Mouse (Mus musculus) CD4-positive, CD25-positive, alpha-beta regulatory T cell, adult 2 months (primary cell): ENCODE results near the gene Gon4l.
A peak's percentile ranks its signal among the peaks of the same experiment; 100 is the strongest.

Experiments
- DNase-seq: peaks from one replicate; pipeline ENCODE4 v3.0.0-alpha.2; 2012; ENCODE audit warnings: low read depth, low spot score

Gene Gon4l

DNA sequence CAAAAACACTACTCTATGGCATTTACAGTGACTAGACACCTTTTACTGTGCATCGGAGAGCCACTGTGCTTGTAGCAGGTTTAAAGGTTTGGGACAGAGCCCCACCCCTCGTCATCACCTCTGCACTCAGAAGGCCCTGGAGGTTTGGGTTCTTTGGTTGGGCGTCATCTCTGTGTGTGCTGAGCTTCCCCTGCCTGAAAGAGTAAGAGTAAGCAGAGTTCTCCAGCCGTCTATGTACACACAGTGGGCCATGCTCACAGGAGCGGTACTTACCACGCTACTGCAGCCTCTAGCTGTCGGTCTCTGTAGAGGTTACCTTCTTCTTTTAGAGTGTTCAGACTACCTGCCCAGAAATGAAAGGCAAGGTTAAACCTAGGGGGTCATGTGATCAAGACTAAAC lies 77.6 kb downstream of the Gon4l start:
- DNase-seq: no peak

DNA sequence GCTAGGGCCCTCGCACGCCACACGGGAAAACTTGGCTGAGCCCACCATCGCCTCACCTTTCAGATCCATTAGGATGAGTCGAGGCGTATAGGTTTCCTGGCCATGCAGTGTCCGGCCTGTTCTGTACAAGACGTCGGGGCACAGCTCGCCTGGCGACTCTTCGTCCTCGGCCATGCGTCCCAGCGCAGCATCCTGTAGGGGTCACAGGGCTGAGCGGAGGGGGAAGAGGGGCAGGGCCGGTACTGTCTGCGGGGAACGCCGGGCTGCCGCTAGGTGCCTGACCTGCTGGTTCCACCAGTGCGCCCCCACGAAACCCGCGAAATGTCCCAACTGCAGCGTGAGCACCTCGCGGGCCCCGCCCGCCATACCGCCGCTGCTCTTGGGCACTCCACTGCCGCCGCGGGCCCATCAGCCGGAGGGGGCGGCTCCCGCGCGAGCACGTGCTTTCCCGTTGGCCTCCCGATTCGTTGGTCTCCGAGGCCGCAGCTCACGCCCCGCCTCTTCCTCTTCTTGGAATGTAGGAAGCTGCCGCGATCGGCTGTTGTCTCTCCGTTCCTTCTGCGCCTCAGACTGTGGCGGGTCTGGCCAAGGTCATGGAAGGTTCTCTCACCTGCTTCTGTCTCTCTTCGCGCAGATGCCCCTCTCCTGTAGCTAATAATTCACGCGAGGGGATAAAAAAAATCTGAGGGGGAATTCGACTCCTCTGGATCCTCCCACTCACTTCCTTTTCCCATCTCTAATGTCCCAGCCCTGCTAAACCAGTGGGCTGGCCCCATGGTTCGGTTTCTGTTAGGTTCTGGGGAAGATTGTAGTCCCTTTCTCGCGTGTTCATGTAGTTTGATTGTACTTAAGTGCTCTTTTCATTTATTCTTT lies 78.7 kb downstream of the Gon4l start, which contains the start of gene Msto1:
TSS of gene Msto1 (minus strand) at position 489 of the 873 bp plus-strand sequence.
- DNase-seq: peak; percentile 96

DNA sequence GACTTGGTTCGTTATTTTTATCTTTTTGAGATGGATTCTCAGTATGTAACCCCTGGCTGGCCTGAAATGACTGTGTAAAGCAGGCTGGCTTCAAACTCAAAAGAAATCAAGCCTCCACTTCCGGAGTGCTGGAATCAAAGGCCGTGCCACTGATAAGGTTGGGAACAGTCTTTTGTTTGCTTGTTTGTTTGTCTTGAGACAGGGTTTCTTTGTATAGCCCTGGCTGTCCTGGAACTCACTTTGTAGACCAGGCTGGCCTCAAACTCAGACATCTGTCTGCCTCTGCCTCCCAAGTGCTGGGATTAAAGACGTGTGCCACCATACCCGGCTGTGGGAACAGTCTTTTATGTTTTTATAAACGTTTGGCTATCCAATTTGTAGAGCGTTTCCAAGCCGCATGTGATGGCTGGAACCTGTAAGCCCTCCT lies 79.4 kb downstream of the Gon4l start:
- DNase-seq: no peak

DNA sequence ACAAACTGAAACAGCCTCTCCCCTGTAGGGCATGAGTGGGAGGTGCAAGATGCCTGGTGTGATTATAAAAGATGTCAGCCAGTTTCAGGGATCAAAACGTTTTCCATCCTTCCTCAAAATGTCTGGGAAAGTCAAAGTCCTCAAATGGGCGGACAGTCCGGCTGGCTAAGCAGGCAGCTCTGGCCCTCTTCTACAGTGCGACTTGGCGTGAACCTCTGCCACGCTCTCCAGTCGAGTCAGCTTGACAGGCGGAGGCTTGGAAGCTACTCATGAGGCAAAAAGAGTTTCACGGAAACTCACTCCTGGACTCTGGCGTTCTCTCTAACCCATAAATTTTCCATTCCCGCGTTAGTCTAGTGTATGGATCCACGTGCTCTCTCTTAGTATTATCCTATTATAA lies 84.0 kb downstream of the Gon4l start:
- no peak for DNase-seq

DNA sequence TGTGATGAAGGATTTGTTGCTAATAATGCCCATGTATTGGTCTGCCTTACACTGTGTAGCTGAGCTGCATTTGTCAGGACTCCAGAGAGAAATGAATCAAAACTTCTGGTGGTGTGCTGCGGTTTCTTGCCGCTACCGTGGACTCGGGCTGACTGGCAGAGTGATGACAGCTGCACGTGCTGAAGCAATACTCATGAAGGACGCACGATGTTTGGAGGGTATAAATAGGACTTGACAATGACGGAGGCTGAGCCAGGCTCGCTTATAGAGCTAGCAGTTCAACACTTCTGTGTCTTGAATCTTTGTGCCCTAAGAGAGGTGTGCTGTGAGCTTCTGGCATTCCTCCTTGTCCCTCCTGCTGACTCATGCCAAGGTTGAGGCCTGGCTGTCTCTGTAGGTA lies 86.4 kb downstream of the Gon4l start:
- no peak for DNase-seq

DNA sequence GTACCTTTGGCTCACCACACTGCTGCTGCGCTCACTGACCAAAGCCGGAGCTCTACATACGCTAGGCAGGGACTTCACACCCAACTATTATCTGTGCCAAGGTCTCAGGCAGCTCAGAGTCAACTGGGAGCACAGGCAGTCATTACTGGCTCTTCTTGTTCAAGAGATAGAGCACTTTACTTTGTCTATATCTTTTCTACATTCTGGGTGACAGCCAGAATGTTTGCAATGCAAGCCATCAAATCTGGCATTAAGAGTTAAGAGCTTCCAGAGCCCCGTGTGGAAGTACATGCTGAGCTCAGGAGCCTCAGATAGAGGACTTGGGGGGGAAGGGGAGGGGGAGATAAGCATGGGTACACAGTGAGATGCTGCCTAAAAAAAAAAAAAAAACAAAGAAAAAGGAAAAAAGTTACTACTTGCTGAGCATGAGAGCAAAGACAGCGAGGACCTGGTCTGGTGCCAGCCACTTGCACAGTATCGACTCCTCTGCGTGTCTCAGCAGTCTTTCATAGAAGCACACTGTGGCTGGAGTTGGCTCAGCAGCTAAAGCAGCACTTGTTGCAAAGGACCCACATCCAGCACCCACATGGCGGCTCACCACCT lies 89.1 kb downstream of the Gon4l start:
- no peak for DNase-seq

DNA sequence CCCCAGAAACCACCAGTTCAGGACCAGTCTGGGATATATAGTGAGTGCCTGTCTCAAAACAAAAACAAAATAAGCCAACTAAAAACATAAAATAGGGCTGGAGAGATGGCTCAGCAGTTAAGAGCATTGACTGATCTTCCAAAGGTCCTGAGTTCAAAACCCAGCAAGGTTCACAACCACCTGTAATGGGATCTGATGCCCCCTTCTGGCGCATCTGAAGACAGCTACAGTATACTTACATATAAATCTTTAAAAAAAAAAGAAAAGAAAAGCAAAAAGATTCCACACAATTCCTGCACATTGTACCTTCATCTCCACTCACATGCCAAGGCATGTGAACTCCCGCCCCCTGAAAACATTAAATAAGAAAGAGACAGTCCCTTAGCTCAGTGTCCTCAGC lies 90.6 kb downstream of the Gon4l start:
- peak; percentile 31 for DNase-seq

DNA sequence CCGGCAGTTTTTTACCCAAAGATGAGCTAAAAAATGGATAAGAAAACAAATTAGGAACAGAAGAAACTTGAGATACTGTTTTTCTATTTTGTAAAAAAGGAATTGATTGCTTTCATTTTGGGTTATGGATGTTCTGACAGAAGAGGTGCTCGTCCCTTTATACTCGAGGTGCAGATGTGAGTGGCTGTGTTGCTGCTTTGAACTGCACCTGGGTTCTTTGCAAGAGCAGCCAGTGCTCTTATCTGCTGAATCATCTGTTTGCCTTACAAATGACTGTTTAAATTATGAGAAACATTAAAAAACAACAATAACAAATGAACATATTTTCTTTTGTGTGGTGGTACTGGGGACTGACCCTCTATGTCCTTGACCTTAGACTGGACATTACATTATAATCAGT lies 94.5 kb downstream of the Gon4l start:
- no peak for DNase-seq

DNA sequence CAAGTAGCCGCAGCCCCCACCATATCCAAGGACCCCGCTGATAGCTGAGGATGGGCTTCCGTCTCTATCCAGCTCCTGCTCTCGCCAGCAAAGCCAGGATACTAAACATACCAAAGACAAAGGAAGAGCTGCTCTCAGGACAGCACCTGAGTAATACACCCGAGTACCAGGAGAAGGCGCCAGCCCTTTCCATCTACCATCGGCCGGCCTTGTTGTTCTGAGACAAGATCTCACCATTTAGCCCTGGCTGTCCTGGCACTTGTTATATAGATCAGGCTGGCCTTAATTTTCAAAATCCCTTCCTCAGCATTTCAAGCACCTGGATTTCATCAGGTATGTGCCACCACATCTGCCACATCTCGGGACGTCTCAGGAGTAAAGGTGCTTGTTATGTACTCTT lies 104.0 kb downstream of the Gon4l start:
- no peak for DNase-seq

DNA sequence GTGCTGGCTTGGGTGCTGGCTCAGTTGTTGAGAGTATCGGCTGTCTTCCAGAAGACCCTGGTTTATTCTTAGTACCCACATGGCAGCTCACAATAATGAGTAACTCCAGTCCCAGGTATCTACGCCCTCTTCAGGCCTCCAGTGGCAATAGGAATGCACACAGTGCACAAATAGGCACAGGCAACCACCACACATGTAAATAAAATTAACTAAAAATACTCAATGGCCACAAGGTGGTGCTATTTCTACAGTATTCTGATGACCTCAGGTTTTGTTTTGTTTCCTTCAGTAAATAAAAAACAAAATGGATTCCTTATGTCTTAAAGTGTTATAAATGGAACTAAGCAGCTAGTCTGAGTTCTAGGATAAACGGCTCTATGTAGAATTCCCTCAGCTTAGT lies 104.7 kb downstream of the Gon4l start:
- peak; percentile 77 for DNase-seq

DNA sequence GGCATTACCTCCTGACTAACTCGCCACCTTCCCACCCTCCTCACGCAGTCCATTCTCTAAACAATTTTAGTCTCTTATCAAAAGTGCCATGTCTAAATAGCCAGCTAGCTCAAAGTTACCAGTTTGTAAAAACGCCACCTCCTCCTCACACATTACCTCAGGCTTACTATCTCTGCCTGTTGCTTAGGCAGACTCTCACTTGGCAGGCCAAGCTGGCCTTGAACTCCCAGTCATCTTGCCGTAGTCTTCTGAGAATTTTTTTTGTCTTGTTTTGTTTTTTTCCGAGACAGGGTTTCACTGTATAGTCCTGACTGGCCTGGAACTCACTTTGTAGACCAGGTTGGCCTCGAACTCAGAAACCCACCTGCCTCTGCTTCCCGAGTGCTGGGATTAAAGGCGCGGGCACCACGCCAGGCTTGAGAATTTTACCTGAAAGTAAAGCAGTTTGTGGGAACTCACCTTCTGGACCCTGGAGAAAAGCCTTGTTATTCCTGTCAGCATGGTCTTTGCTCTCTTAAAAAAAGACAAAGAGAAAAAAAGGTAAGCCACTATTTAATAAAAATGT lies 107.4 kb downstream of the Gon4l start:
- DNase-seq: no peak

DNA sequence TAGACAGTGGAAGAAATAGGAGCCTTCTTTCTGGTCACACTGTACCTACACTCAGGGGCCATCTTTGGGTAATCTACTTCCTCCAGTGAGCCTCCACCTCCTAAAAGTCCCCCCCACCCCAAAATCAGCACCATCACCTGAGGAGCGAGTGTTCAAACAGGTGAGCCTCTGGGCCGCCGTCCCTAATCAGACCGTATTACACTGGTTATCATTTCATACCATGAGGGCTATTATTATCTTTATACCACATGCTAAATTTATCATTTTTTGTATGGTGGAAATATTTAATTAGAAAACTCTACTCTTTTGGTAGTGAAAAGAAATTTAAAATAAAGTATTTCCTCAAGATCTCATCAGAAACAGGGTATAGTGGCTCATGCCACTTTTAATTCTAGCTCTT lies 109.1 kb downstream of the Gon4l start:
- no peak for DNase-seq

DNA sequence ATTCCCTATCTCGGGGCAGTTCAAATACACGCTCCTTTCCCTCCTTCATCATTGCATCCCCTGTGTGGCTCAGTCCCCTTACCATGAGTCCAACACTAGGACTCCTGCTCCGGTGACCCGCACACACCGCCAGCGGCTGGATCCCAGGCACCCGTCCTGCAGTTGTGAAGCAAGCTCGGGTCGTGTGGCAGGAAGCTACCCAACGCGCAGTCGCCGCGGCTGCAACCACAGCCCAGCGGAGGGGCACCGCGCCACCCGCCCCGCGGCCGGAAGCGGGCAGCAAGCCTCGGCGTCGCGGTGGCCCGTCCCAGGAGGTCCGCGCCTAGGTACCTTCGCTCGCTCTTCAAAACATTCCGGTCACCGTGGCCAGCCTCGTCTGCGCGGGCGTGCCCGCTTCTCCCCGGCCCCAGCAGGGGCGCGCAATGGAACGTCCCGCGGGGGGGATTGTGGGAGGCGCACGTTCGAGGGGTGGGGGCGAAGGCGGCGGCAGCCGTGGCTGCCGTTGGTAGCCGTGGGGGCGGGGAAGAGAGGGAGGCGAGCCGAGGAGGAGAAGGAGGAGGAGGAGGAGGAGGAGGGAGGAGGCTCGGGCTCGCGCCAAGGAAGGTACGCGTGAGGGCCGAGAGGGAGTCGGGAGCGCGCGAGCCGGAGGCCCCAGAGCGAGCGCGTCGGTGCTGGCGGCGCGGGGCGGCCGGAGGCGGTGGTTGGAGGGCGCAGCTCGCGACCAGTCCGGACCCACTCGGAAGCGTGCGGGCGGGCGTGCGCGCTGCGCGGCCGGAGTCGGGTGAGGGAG lies 115.0 kb downstream of the Gon4l start:
- peak; percentile 92 for DNase-seq

DNA sequence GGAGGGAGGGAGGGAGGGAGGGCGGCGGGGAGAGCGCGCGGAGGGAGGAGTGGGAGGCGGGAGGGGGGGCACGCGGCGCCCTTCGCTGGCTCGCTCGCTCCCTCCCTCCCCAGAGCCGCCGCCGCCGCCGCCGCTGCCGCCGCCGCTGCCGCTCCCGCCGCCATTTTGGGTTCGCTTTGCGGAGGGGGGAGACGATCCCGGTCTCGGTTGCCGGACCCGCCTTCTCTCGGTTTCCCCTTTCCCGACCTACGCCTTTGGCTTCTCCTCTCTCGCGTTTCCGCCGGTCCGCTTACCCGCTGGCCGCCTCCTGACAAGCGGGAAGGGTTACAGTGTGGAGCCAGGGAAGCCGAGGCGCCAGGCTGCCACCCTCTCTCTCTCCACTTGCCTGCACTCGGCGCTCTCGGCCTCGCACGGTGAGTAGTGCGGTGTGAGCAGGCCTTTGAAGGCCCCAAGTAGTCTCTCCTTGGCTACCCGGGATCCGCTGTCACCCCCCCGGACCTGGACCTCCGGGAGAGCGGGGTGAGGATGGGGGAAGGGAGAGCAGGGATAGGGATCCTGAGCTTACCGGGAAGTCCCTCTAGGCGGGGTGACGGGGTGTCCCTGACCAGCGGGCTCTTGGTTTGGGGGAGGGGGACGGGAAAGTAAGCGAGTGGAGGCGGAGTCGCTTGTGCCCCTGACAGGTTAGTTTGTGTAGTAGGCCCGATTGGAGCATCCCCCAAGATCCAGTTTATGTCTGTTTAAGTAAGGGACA lies 115.7 kb downstream of the Gon4l start, which contains the start of the genes Ash1l and Dap3:
TSS of gene Ash1l (plus strand) at position 47 of the 751 bp plus-strand sequence.
TSS of gene Dap3 (minus strand) at position 606 of the 751 bp plus-strand sequence.
- DNase-seq: peak; percentile 89

DNA sequence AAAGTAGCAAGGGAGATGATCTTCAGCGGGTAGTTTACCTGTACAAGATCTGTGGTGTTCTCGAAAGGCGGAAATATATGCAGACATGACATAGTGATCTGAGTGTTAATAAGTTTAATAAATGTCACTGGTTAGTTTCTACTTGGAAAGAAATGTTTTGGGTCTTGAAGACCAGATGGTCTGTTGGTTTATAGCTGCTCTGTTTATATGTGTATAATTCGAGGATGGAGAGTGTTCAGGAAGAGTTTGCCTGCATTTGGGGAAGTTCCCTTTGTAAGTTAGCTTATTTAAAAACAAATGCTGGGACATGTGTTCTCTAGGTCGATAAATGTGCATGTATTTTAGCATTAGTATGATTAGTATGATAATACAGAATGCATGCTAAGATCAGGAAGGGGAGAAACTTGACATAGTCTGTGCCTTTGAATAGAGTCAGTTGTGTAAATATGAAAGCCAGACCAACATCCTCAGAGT lies 116.3 kb downstream of the Gon4l start:
- DNase-seq: no peak

DNA sequence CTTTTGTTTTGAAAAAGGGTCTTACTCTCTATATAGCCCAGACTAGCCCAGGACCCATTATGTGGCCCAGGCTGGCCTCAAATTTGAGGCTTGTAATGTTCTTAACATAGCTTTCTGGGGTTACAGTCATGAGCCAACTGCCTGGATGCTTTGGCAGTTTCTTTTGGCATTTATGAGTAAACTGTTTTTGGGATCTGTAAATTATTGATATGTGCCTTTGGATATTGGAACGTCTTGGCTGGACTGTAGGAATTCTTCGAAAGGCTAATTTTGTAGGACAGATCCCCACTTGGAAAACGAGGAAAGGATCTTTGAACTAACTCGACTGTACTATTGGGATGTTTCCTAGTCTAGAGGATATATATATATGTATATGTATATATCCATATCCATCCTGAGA lies 118.2 kb downstream of the Gon4l start:
- DNase-seq: no peak

DNA sequence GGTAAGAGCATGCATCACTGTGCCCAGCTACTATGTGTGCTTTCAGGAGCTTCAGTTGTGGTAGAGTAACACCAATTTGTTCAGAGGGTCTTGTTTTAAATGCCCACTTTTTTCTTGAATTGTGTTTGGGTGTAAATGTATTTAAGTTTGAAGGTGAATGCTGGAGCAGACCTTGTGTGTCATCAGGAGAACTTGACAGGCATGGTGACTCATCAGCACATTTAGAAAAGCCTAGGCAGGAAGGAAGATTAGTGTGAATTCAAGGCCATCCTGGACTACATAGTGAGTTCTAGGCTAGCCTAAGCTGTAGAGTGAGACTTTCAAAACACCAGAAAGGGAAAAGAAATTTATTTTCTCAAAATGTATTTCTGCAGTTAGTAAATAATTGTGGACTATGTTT lies 118.7 kb downstream of the Gon4l start:
- no peak for DNase-seq
